Mouse (Mus musculus): ENCODE measurements around the gene Ndufs7.
"Not testable (repeated sequence)": the region's sequence is repeated elsewhere in the genome, so short reads cannot be mapped to it uniquely, and the experiment has no call there.

Gene Ndufs7

GRCm38 (mm10) chr10:80248971-80249640 is at the start of gene Ndufs7:
Ndufs7 (plus strand) TSS chr10:80249121.
- DNase-seq (ENCODE audit: low read depth in 2 of 2, low spot score in 2 of 2): peak; percentile 98

GRCm38 (mm10) chr10:80199440-80200008 is 49.4 kb upstream of the Ndufs7 start:
- DNase-seq (ENCODE audit: low read depth in 2 of 2, low spot score in 2 of 2): peak; percentile 73 to 82

- DNase-seq (ENCODE audit: low read depth in 2 of 2, low spot score in 2 of 2): no peak
Observed at GRCm38 (mm10) chr10:80200485-80200884, 48.4 kb upstream of the Ndufs7 start.

DNA sequence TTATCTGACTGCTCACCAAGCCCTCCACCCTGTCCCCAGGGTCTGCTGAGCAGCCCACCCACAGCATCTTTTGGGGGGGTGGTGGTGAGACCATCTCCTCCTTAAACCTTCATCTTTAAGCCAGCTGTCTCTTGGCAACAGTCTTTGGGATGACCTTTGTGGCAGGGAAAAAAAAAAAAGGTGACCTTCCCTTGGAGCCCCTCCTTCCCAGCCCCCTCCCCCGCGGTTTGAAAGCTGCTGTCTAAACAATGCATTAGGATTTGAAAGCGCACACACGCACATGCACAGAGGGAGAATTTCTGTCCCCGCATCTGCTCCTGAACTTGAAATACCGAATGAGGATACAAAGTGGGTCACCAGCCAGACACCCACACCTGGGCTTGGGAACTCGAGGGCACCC is 44.9 kb upstream of the Ndufs7 start:
- no peak for DNase-seq (ENCODE audit: low read depth in 2 of 2, low spot score in 2 of 2)

GRCm38 (mm10) chr10:80207201-80207600 is 41.7 kb upstream of the Ndufs7 start:
- no peak for DNase-seq (ENCODE audit: low read depth in 2 of 2, low spot score in 2 of 2)

- DNase-seq (ENCODE audit: low read depth in 2 of 2, low spot score in 2 of 2): no peak
Observed at GRCm38 (mm10) chr10:80207676-80208075, 41.2 kb upstream of the Ndufs7 start.

- no peak for DNase-seq (ENCODE audit: low read depth in 2 of 2, low spot score in 2 of 2)
Observed at GRCm38 (mm10) chr10:80208248-80208647, 40.7 kb upstream of the Ndufs7 start.

GRCm38 (mm10) chr10:80208841-80209371 is 40.0 kb upstream of the Ndufs7 start:
- no peak for DNase-seq (ENCODE audit: low read depth in 2 of 2, low spot score in 2 of 2)

DNA sequence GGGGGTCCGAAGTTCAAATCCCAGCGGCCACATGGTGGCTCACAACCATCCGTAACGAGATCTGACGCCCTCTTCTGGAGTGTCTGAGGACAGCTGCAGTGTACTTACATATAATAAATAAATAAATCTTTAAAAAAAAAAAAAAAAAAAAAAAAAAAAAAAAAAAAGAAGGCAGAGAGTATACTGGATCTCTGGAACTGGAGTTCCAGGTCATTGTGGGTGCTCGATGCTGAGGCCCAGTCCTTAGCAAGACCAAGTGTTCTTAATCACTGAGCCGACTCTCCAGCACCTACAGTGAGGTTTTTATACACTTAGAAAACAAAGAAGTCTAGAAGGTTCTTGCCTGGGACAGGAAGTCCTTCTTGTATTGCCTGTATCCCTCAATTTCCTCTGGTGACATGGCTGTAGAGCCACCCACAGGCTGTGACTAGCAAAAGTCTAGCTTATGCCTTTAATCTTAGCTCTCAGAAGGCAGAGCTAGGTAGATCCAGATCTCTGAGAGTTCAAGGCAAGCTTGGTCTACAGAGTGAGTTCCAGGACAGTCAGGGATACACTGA is 37.3 kb upstream of the Ndufs7 start:
- not testable (repeated sequence) for DNase-seq (ENCODE audit: low read depth in 2 of 2, low spot score in 2 of 2)

DNA sequence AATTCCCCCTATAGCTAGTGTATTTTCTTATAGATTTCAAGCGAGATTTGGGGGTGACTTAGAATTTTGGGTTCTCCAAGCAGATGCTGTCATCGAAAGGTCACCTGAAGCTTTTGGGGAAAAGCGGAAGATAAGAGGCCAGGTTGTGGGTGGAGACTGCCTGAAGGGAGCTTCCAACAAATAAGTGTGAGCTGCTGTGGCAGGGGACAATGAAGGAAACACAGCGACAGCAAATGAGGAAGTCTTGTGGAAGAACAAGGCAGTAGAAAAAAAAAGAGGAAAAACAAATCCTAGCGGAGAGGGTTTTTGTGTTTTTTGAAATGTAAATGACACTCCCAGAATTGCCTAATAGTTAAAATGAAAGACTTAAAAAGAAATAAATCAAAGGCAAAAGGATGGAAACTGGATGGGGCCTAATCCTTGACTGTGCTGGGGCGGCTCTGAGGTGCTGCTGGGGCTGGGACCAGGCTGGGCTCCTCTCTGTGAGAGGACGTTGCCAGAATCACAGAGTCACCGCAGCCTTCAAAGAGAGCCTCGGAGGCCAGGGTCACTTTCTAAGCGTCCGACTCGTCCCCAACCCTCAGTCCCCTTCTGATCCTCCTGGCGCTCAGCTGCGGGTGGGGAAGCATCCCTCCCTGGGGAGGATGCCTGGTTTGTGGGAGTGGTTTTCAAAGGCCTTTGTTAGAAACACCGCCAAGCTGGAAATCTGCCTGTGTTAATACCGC is 33.7 kb upstream of the Ndufs7 start:
- DNase-seq (ENCODE audit: low read depth in 2 of 2, low spot score in 2 of 2): no peak

DNA sequence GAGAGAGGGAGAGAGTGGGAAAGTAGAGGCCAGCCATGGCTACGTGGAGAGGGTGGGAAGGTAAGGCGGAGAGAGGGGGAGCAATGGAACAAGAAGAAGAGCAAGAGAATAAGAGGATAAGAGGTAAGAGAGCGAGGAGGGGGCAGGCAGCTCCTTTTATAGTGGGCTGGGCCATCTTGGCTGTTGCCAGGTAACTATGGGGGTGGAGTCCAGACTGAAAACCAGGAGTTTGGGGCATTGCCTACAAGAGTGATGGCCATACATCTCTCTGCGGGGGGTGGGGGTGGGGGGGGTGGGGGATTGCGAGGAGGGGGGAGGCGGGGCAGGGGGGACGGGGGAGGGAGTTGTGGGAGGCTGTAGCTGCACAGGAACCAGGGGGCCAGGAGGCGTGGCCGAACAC is 28.2 kb upstream of the Ndufs7 start:
- no peak for DNase-seq (ENCODE audit: low read depth in 2 of 2, low spot score in 2 of 2)

DNA sequence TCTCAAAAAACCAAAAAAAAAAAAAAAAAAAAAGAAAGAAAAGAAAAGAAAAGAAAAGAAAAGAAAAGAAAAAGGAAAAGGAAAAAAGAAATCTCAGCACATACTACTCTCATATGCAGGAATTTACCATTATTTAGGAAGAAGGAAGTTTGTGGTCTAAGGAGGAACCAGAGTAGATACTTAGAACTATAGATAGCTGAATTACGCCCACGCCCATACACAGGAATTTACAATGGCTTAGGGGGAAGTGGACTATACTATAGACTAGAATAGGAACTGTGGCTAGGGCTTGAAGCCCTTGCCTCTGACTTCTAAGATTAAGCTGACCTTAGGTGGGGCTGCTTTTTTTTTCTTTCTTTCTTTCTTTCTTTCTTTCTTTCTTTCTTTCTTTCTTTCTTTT is 25.8 kb upstream of the Ndufs7 start:
- not testable (repeated sequence) for DNase-seq (ENCODE audit: low read depth in 2 of 2, low spot score in 2 of 2)

- no peak for DNase-seq (ENCODE audit: low read depth in 2 of 2, low spot score in 2 of 2)
Observed at GRCm38 (mm10) chr10:80226071-80226415, 22.9 kb upstream of the Ndufs7 start.

DNA sequence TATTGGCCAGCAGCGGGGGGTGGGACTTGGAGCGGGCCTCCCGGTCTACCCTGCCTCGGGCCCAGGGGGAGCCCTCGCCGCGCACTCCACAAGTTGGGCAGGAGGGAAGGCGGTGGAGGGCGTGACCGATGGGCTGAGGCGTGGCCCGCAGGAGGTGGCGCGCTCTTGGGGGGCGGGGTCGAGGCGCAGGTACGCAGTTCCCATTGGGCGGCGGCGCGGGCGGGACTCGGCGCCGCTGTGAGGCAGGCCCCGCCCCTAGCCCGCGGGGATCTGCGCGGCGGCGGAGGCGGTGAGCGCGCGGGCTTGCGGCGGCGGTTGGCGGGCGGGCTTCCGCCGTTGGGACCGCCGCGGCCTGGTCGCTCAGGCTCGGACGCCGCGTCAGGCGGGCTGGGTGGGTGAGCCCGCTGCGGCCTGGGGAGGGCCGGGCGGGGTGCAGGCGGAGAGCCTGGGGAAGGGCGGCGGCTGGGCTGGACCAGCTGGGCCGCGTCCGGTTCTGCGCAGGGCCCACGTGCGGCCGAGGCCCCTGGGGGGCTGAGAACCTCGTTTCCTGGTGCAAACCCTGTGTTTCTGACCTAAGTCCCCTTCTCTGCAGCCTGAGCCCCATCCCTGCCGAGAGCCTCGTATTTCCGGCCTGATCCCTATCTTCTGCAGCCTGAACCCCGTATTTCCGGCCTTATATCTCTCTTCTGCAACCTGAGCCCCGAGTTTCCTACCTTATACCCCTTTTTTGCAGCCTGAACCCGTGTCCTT is 22.3 kb upstream of the Ndufs7 start, which contains the start of gene Mum1:
Gene Mum1 (plus strand): TSS at position 19 of the 750 bp plus-strand sequence.
- DNase-seq (ENCODE audit: low read depth in 2 of 2, low spot score in 2 of 2): peak; percentile 92 to 94

DNA sequence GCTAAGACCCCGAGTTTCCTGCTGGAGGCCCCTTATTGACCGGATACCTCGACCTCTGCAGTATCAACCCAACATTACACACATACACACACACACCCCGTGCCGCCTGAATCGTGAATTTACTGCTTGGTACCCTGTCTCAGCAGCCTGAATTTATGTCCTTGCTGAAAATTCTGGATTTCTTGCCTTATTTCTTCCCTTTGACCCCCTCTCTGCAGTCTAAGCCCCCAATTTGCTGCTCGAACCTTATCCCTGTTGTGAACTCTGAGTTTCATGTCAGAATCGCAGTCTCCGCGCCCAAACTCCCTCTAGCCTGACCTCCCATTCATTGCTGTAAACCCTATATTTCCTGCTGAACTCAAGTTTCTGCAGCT is 21.8 kb upstream of the Ndufs7 start:
- DNase-seq (ENCODE audit: low read depth in 2 of 2, low spot score in 2 of 2): no peak

DNA sequence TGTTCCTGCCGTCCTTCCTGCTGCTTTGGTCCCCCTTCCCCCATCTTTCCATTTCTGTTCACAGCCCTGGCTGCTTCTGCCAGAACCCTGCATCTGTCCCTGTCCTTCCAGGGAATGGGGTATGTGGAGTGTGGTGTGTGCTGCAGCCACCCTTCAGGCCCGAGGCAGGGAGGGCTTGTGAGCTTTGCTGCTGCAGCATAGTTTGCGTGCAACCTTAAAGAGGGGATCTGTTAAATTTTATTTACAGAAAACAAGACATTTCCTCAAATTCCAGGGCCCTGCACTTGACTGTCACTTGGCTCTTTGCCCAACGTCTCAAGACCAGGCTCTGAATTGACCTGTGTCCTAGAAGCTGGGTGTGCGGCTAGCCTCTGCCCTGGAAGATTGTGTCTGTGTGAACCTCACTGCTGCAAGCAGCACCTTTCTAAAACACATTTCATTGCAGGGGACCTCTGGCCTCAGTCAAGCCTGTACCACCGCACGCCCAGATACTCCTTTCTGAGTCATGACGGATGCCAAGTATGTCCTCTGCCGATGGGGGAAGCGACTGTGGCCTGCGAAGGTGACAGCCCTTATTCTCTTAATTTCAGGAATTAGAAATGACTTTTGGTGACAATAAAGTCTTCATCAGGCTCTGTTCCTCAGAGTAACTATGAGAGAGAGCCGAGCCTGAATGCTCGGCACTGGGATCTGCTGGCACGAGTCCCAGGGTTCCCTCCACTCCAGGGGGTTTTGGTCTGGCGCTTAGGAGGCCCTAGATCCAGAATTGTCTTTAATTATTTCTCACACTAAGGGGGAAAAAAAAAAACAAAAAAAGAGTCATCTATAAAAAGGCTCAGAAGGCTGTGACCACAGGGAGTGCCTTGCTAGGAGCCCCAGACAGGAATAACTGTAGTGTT is 20.8 kb upstream of the Ndufs7 start:
- DNase-seq (ENCODE audit: low read depth in 2 of 2, low spot score in 2 of 2): no peak

DNA sequence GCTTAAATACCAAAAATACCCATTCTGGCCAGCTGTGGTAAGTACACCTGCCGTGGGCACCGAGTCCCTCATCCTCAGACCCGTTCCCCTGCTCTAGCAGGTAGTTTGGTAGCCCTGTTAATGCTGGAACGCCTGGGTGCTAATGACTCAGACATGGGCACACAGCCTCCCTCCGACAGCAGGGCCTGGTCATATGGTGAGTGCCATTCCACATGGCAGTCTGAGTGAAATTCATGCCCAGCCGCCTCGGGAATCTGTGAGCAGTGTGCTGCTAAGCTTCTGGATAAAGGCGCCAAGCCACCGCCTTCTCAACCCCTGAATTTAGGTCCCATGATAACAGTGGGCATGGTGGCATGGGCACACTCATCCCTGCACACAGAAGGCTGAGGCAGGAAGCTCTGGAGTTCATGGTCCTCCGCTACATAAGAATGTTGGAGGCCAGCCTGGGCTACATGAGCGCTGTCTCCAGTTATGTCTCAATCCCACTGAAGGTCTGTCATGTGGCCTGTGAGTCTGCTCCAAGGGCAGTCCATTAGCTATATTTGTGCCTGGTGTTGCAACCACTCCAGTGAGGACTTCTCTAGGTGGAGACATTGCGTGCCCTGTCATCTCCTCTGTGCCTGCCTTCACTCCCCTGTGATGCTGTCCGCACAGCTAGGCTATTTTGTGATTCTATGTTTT is 12.6 kb upstream of the Ndufs7 start:
- no peak for DNase-seq (ENCODE audit: low read depth in 2 of 2, low spot score in 2 of 2)

- no peak for DNase-seq (ENCODE audit: low read depth in 2 of 2, low spot score in 2 of 2)
Observed at GRCm38 (mm10) chr10:80237020-80237419, 11.9 kb upstream of the Ndufs7 start.

GRCm38 (mm10) chr10:80238306-80238705 is 10.6 kb upstream of the Ndufs7 start:
- DNase-seq (ENCODE audit: low read depth in 2 of 2, low spot score in 2 of 2): no peak

GRCm38 (mm10) chr10:80239791-80240190 is 9.1 kb upstream of the Ndufs7 start:
- DNase-seq (ENCODE audit: low read depth in 2 of 2, low spot score in 2 of 2): no peak
